Mouse (Mus musculus): ENCODE data around the gene Sh3gl1. TPM values are rescaled to one million over a fixed set of nuclear protein-coding genes. Genes with fewer than 3 reads are reported as not detected.

Gene Sh3gl1
- polyA plus RNA-seq, 1 experiment from 2014 or later, result 85.2 TPM

- in situ Hi-C loops (cut with MboI; ENCODE audit: low pct_unique_long_range_greater_than_20kb), result loop anchor here (25.0 kb wide), 1 partner anchor 310 kb away; the partner anchor contains the start of gene Pot1b
- ChIA-PET POLR2A (interaction anchor here (1.2 to 1.4 kb wide), 2 partner anchors 8 to 10 kb away, joined by 3 to 4 read pairs; no protein-coding TSS in a partner anchor), CTCF (interaction anchor here (0.6 to 8.8 kb wide), 7 partner anchors 8 to 14 kb away, joined by 3 to 72 read pairs (median 3); partner anchors contain the start of gene Sh3gl1)
- ATAC-seq (no peak), DNase-seq (ENCODE audit: low read depth, low spot score) (no peak)
- TF ChIP-seq CTCF (IDR thresholded peaks at IDR 0.05), result no peak
- no peaks in the 10 kb centered on the region for H3K27me3 ChIP-seq
Measured at GRCm38 (mm10) chr17:56022131-56022988, 14.1 kb downstream of the Sh3gl1 start.

GRCm38 (mm10) chr17:56021161-56021910 lies 15.1 kb downstream of the Sh3gl1 start:
- CTCF ChIA-PET, result interaction anchor here (1.0 to 8.8 kb wide), 5 partner anchors 9 to 16 kb away, joined by 3 to 72 read pairs (median 8); partner anchors contain the start of gene Sh3gl1
- ATAC-seq (no peak), DNase-seq (ENCODE audit: low read depth, low spot score) (no peak)
- H3K27me3 ChIP-seq, result no peaks in the 10 kb centered on the region
- TF ChIP-seq CTCF (IDR thresholded peaks at IDR 0.05), result no peak
- in situ Hi-C loops (cut with MboI; ENCODE audit: low pct_unique_long_range_greater_than_20kb), result loop anchor here (25.0 kb wide), 1 partner anchor 309 kb away; the partner anchor contains the start of gene Pot1b
- POLR2A ChIA-PET, result interaction anchor here (0.7 to 1.4 kb wide), 4 partner anchors 9 to 15 kb away, joined by 3 to 4 read pairs (median 3); partner anchors contain the start of gene Sh3gl1

GRCm38 (mm10) chr17:56020400-56021084 lies 15.9 kb downstream of the Sh3gl1 start:
- no peaks in the 10 kb centered on the region for H3K27me3 ChIP-seq
- POLR2A ChIA-PET, result interaction anchor here (0.7 to 1.4 kb wide), 4 partner anchors 9 to 16 kb away, joined by 3 to 4 read pairs (median 3); partner anchors contain the start of gene Sh3gl1
- DNase-seq (ENCODE audit: low read depth, low spot score) (no peak), ATAC-seq (no peak)
- in situ Hi-C loops (cut with MboI; ENCODE audit: low pct_unique_long_range_greater_than_20kb), result loop anchor here (25.0 kb wide), 1 partner anchor 308 kb away; the partner anchor contains the start of gene Pot1b
- no peak for TF ChIP-seq CTCF (IDR thresholded peaks at IDR 0.05)
- CTCF ChIA-PET, result interaction anchor here (1.2 to 8.8 kb wide), 4 partner anchors 10 to 16 kb away, joined by 3 to 72 read pairs (median 9); partner anchors contain the start of gene Sh3gl1

- no peaks in the 10 kb centered on the region for H3K27me3 ChIP-seq
- DNase-seq (ENCODE audit: low read depth, low spot score) (no peak), ATAC-seq (peak; percentile 68)
- in situ Hi-C loops (cut with MboI; ENCODE audit: low pct_unique_long_range_greater_than_20kb), result loop anchor here (10.0 to 25.0 kb wide), 2 partner anchors 54 to 306 kb away; partner anchors contain the start of gene Pot1b
- CTCF ChIA-PET, result interaction anchor here (1.1 to 8.8 kb wide), 9 partner anchors 9 to 52 kb away, joined by 3 to 72 read pairs (median 5); partner anchors contain the start of genes Chaf1a and Sh3gl1
- POLR2A ChIA-PET, result interaction anchor here (0.9 to 3.0 kb wide), 5 partner anchors 10 to 66 kb away, joined by 3 to 17 read pairs (median 7); partner anchors contain the start of gene Sh3gl1
- TF ChIP-seq CTCF (IDR thresholded peaks at IDR 0.05), result no peak
Measured at GRCm38 (mm10) chr17:56018347-56019131, 17.9 kb downstream of the Sh3gl1 start.

- CTCF ChIA-PET, result interaction anchor here (1.1 to 8.8 kb wide), 9 partner anchors 8 to 51 kb away, joined by 3 to 72 read pairs (median 5); partner anchors contain the start of genes Chaf1a and Sh3gl1
- ATAC-seq, result no peak
- in situ Hi-C loops (cut with MboI; ENCODE audit: low pct_unique_long_range_greater_than_20kb), result loop anchor here (10.0 to 25.0 kb wide), 2 partner anchors 53 to 306 kb away; partner anchors contain the start of gene Pot1b
Measured at GRCm38 (mm10) chr17:56017848-56018247, 18.6 kb downstream of the Sh3gl1 start.

GRCm38 (mm10) chr17:56016793-56017785 lies 19.3 kb downstream of the Sh3gl1 start:
- no peaks in the 10 kb centered on the region for H3K27me3 ChIP-seq
- ATAC-seq (no peak), DNase-seq (ENCODE audit: low read depth, low spot score) (no peak)
- ChIA-PET POLR2A (interaction anchor here (1.1 to 3.0 kb wide), 5 partner anchors 8 to 68 kb away, joined by 3 to 17 read pairs (median 7); partner anchors contain the start of genes Sh3gl1 and Stap2), CTCF (interaction anchor here (1.3 to 8.8 kb wide), 5 partner anchors 8 to 23 kb away, joined by 3 to 72 read pairs (median 13); partner anchors contain the start of genes Chaf1a and Sh3gl1)
- no peak for TF ChIP-seq CTCF (IDR thresholded peaks at IDR 0.05)
- in situ Hi-C loops (cut with MboI; ENCODE audit: low pct_unique_long_range_greater_than_20kb), result loop anchor here (10.0 to 25.0 kb wide), 2 partner anchors 52 to 305 kb away; partner anchors contain the start of gene Pot1b

More at GRCm38 (mm10) chr17:56017848-56018247, 18.6 kb downstream of the Sh3gl1 start:
- POLR2A ChIA-PET, result interaction anchor here (0.9 to 3.0 kb wide), 5 partner anchors 9 to 67 kb away, joined by 3 to 17 read pairs (median 7); partner anchors contain the start of gene Sh3gl1
- DNase-seq (ENCODE audit: low read depth, low spot score), result no peak
- no peaks in the 10 kb centered on the region for H3K27me3 ChIP-seq
- no peak for TF ChIP-seq CTCF (IDR thresholded peaks at IDR 0.05)

- POLR2A ChIA-PET, result interaction anchor here (1.1 to 3.0 kb wide), 4 partner anchors 7 to 68 kb away, joined by 3 to 17 read pairs (median 7); partner anchors contain the start of genes Sh3gl1 and Stap2
- CTCF ChIA-PET, result interaction anchor here (2.5 to 8.8 kb wide), 3 partner anchors 7 to 20 kb away, joined by 13 to 72 read pairs (median 54); partner anchors contain the start of gene Sh3gl1
- TF ChIP-seq CTCF (IDR thresholded peaks at IDR 0.05), result no peak
- DNase-seq (ENCODE audit: low read depth, low spot score) (no peak), ATAC-seq (no peak)
- in situ Hi-C loops (cut with MboI; ENCODE audit: low pct_unique_long_range_greater_than_20kb), result loop anchor here (10.0 to 25.0 kb wide), 2 partner anchors 52 to 304 kb away; partner anchors contain the start of gene Pot1b
- no peaks in the 10 kb centered on the region for H3K27me3 ChIP-seq
Measured at GRCm38 (mm10) chr17:56016382-56016781, 20.1 kb downstream of the Sh3gl1 start.

All from Patski (cell line).